Mouse (Mus musculus) forebrain, embryonic 16.5 days (tissue): ENCODE measurements around the gene Rnd2. TPM values are rescaled to one million over a fixed set of nuclear protein-coding genes. Genes with fewer than 3 reads are reported as not detected.
A peak's percentile ranks its signal among the peaks of the same experiment; 100 is the strongest.
"Not testable (repeated sequence)": the region's sequence is repeated elsewhere in the genome, so short reads cannot be mapped to it uniquely, and the experiment has no call there.

Source experiments
- ATAC-seq: fragments of 200-750 bp; cut with Nextera tagmentation; 2 replicates; pipeline ENCODE4 v1.8.0; 2017; ENCODE audit warnings: mild to moderate bottlenecking, moderate library complexity
- H3K27ac ChIP-seq: fragments of 300-500 bp; sonication (generic); 2 replicates; pipeline ENCODE4 v1.5.1; 2014; ENCODE audit warnings: low read length, control low read depth
- H3K27me3 ChIP-seq: fragments of 300-500 bp; sonication (generic); replicated peaks from 2 replicates; pipeline ENCODE4 v1.6.1; 2014; ENCODE audit warnings: low read length; ENCODE audit not compliant: control insufficient read depth, insufficient read depth
- H3K36me3 ChIP-seq: fragments of 300-500 bp; sonication (generic); 2 replicates; pipeline ENCODE4 v1.6.1; 2014; ENCODE audit not compliant: control insufficient read depth, insufficient read depth
- H3K4me1 ChIP-seq: fragments of 300-500 bp; sonication (generic); replicated peaks from 2 replicates; pipeline ENCODE4 v1.6.1; 2014; ENCODE audit warnings: low read length; ENCODE audit not compliant: control insufficient read depth, insufficient read depth
- H3K4me2 ChIP-seq: fragments of 300-500 bp; sonication (generic); 2 replicates; pipeline ENCODE4 v1.6.1; 2014; ENCODE audit warnings: mild to moderate bottlenecking, low read length, control low read depth
- H3K4me3 ChIP-seq: fragments of 300-500 bp; sonication (generic); replicated peaks from 2 replicates; pipeline ENCODE4 v1.5.1; 2014; ENCODE audit warnings: mild to moderate bottlenecking, low read length, control low read depth
- H3K9ac ChIP-seq: fragments of 300-500 bp; sonication (generic); replicated peaks from 2 replicates; pipeline ENCODE4 v1.6.1; 2014; ENCODE audit warnings: low read depth, low read length, control low read depth
- H3K9me3 ChIP-seq: fragments of 300-500 bp; sonication (generic); 2 replicates; pipeline ENCODE4 v1.6.1; 2016; ENCODE audit warnings: low read length; ENCODE audit not compliant: control insufficient read depth
- WGBS: fragments of 180-500 bp; shearing (Covaris S2); extraction: QIAGEN DNeasy Blood & Tissue Kit; methylation state at CpG from one replicate; pipeline ENCODE4 v1.1.7; 2014; 5-methylcytosine and 5-hydroxymethylcytosine counted together
- polyA plus RNA-seq: library from polyadenylated mRNA; unstranded; fragments of >200 nt; fragmentation: Nextera tagmentation; extraction: Ambion mirVana; gene quantifications from 2 replicates; pipeline ENCODE4 v1.2.1, GENCODE M21; 2015

Gene Rnd2
- polyA plus RNA-seq, 1 experiment from 2014 or later: 95.8 TPM

DNA sequence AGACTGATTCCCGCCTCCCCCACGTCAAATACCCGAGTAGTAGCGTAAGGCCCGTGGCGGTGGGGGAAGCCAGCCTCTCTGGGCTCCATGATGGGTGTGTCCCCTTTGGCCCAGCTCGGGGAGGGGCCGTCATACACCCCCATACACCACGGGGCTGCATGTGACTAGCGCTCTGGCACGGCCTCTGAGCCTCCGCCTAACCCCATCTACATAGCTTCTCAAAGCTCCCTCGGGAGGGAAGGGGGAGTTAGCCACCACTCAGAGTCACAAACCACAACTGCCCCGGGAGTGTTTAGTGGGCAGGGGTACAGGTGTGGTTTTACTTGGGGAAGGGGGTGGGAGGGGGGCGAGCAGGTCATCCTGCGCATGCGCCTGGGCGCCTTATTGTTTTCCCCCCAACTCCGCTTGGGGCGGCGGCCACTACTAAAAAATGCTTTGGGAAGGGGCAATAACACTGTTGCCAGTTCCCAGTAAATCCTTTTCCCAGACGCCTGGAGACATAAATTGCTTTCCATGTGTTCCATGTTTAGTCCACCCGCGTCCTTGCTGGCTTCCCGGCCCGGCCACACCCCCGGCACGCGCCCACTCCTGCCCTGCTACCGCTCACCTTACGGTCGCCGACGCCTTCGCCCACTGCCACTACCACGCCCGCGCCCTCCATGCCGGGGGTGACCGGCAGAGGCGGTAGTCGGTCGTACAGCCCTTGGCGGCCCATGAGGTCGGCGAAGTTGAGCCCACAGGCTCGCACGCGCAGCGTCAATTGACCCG is 486 bp downstream of the Rnd2 start:
- peak overlapping the region; percentile 67 for H3K4me2 ChIP-seq
- peaks cover 52% of the 10 kb centered on the region for H3K4me1 ChIP-seq
- H3K4me3 ChIP-seq: peak overlapping the region; percentile 94
- H3K27me3 ChIP-seq: no peaks in the 10 kb centered on the region
- H3K9me3 ChIP-seq: no peaks in the 10 kb centered on the region
- H3K36me3 ChIP-seq: peaks cover 10% of the 10 kb centered on the region
- under 1% methylated on average over 50 of the region's 51 CpGs for WGBS
- H3K9ac ChIP-seq: peak overlapping the region; percentile 95
- ATAC-seq: peak; percentile 49
- H3K27ac ChIP-seq: peak overlapping the region; percentile 89

- 1% methylated on average over 60 of the region's 60 CpGs for WGBS
- H3K36me3 ChIP-seq: peaks cover 7% of the 10 kb centered on the region; the same call in 1 of the 2 replicates
These were observed 1.2 kb downstream of the Rnd2 start, which contains the start of gene Vat1 for GRCm38 (mm10) chr11:101465869-101466551. TSS of gene Vat1 (minus strand) at chr11:101466230.

GRCm38 (mm10) chr11:101466552-101466950 is 1.8 kb downstream of the Rnd2 start:
- H3K4me1 ChIP-seq: peaks cover 52% of the 10 kb centered on the region
- H3K4me2 ChIP-seq: peak overlapping the region; percentile 67
- H3K36me3 ChIP-seq, ATAC-seq, H3K27me3 ChIP-seq, H3K27ac ChIP-seq, H3K9me3 ChIP-seq, H3K9ac ChIP-seq: not testable (repeated sequence)
- H3K4me3 ChIP-seq: peak overlapping the region; percentile 94
- WGBS: 59% methylated on average over 5 of the region's 5 CpGs

More at GRCm38 (mm10) chr11:101465869-101466551, 1.2 kb downstream of the Rnd2 start, which contains the start of gene Vat1:
- Histone ChIP-seq H3K27me3 (no peaks in the 10 kb centered on the region), H3K4me2 (peak within 1 kb of the TSS; percentile 89), H3K9me3 (no peaks in the 10 kb centered on the region), H3K4me3 (peak within 1 kb of the TSS; percentile 94), H3K27ac (peak within 1 kb of the TSS; percentile 89), H3K4me1 (peaks cover 52% of the 10 kb centered on the region), H3K9ac (peak within 1 kb of the TSS; percentile 95)
- ATAC-seq: peak; percentile 61

DNA sequence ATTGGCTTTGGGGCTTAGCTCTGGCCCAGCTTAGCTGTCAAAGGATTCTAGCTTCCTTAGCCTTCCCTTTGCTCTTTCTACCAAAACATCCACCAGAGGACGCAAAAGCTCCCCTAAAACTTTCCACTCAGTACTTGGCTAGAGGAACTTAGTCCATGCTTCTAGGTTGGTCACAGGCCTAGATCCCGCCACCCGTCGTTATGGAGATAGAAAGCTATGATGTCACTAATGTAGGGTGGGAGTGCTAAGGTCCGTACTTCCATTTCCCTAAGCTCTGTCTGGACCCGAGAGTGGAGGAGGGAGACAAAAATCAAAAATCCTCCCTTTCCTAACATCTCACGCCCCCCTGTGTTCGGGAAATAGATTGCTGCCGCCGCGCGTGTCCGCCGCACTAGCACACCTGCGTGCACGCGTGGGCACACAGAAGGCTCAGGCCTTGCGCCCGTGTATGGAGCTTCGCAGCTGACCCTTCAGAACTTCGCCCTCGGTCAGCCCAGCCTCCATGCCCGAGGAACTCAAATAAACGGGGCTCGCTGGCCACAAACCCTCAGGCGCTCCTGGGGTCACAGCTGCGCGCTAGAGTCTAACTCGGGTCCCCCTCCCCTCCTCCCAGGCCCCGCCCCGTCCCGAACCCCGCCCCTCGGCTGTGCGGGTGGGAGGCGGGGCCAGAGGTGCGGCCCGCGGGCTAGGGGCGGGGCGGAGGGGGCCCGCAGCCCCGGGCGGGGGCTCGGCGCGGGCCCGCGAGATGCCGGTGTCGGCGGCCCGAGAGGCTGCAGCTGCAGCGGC is 2.9 kb downstream of the Rnd2 start:
- H3K4me3 ChIP-seq: peak overlapping the region; percentile 71
- under 1% methylated on average over 53 of the region's 54 CpGs for WGBS
- peak; percentile 68 for ATAC-seq
- peak overlapping the region; percentile 76 for H3K27ac ChIP-seq
- H3K36me3 ChIP-seq: no peaks in the 10 kb centered on the region
- peaks cover 47% of the 10 kb centered on the region for H3K4me1 ChIP-seq
- no peaks in the 10 kb centered on the region for H3K27me3 ChIP-seq
- peak overlapping the region; percentile 80 for H3K9ac ChIP-seq
- H3K4me2 ChIP-seq: peak overlapping the region; percentile 89
- H3K9me3 ChIP-seq: no peaks in the 10 kb centered on the region

- peak; percentile 15 for ATAC-seq
- Histone ChIP-seq H3K4me3 (peak overlapping the region; percentile 71), H3K27ac (peak overlapping the region; percentile 76), H3K4me2 (peak overlapping the region; percentile 89), H3K27me3 (no peaks in the 10 kb centered on the region), H3K9ac (peak overlapping the region; percentile 80), H3K9me3 (no peaks in the 10 kb centered on the region), H3K4me1 (peaks cover 43% of the 10 kb centered on the region), H3K36me3 (no peaks in the 10 kb centered on the region)
- WGBS: under 1% methylated on average over 30 of the region's 31 CpGs
These were observed 3.5 kb downstream of the Rnd2 start for GRCm38 (mm10) chr11:101468263-101468688.

- no peaks in the 10 kb centered on the region for H3K36me3 ChIP-seq
- no peak; the same call in 1 of the 2 replicates for ATAC-seq
- H3K9me3 ChIP-seq: no peaks in the 10 kb centered on the region
- H3K4me1 ChIP-seq: peaks cover 39% of the 10 kb centered on the region
- peak overlapping the region; percentile 76; the same call in 1 of the 2 replicates for H3K27ac ChIP-seq
- H3K27me3 ChIP-seq: no peaks in the 10 kb centered on the region
- 2% methylated on average over 13 of the region's 13 CpGs for WGBS
- H3K4me2 ChIP-seq: peak overlapping the region; percentile 89
- H3K4me3 ChIP-seq: peak overlapping the region; percentile 71
- H3K9ac ChIP-seq: peak overlapping the region; percentile 80
These were observed 3.9 kb downstream of the Rnd2 start for GRCm38 (mm10) chr11:101468731-101469130.

DNA sequence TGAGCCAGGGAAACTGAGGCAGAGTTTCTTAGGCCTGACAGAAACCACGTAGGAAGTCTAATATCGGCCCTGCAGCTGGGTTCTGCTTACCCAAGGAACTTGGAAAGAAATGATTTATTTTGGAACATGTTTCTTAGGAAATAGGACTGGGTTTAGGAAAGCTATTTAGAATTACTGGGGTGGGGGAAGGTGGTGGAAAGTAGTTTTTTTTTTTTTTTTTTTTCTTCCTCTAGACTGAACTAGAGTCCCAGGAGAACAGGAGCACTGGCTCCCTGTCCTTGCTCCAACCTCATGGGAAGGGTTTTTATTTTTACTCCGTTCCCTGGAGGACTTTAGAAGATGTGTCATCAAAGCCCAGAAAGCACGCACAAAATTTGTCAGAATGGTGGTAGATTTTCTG is 4.4 kb downstream of the Rnd2 start:
- H3K27ac ChIP-seq: no peak overlapping the region

GRCm38 (mm10) chr11:101470206-101470605 is 5.4 kb downstream of the Rnd2 start:
- no peaks in the 10 kb centered on the region for H3K27me3 ChIP-seq
- no peak for ATAC-seq
- WGBS: 16% methylated on average over 7 of the region's 7 CpGs
- H3K4me2 ChIP-seq: peak overlapping the region; percentile 15; the same call in 1 of the 2 replicates
- H3K9ac ChIP-seq: no peak overlapping the region
- H3K36me3 ChIP-seq: no peaks in the 10 kb centered on the region
- H3K4me1 ChIP-seq: peaks cover 25% of the 10 kb centered on the region
- no peaks in the 10 kb centered on the region for H3K9me3 ChIP-seq
- no peak overlapping the region for H3K4me3 ChIP-seq
- H3K27ac ChIP-seq: no peak overlapping the region

More for the DNA sequence above, 4.4 kb downstream of the Rnd2 start:
- no peak for ATAC-seq
- Histone ChIP-seq H3K4me1 (peaks cover 34% of the 10 kb centered on the region), H3K4me3 (peak overlapping the region; percentile 71), H3K9me3 (no peaks in the 10 kb centered on the region), H3K27me3 (no peaks in the 10 kb centered on the region), H3K36me3 (no peaks in the 10 kb centered on the region), H3K9ac (peak overlapping the region; percentile 80), H3K4me2 (peak overlapping the region; percentile 89)
- WGBS: 65% methylated on average over 4 of the region's 4 CpGs
